Mouse (Mus musculus) ES-Bruce4 (cell line): ENCODE results near the gene Fam110a. TPM values are rescaled to one million over a fixed set of nuclear protein-coding genes. Genes with fewer than 3 reads are reported as not detected.

Experiments used
- H3K27ac ChIP-seq: 2 replicates; pipeline ENCODE4 v1.5.1; 2012; ENCODE audit warnings: low read length, inconsistent platforms; ENCODE audit not compliant: insufficient read depth
- H3K27me3 ChIP-seq: 2 replicates; pipeline ENCODE4 v1.6.1; 2012; ENCODE audit warnings: mild to moderate bottlenecking, low read length, inconsistent platforms; ENCODE audit not compliant: control insufficient read depth, poor library complexity, insufficient read depth, severe bottlenecking
- H3K36me3 ChIP-seq: 2 replicates; pipeline ENCODE4 v1.6.1; 2012; ENCODE audit warnings: inconsistent platforms, mild to moderate bottlenecking, low read length, moderate library complexity; ENCODE audit not compliant: control insufficient read depth, poor library complexity, insufficient read depth, severe bottlenecking
- H3K4me1 ChIP-seq: one replicate; pipeline ENCODE4 v1.8.1; 2011; ENCODE audit warnings: low read length; ENCODE audit not compliant: control insufficient read depth, insufficient read depth
- H3K4me3 ChIP-seq: 2 replicates; pipeline ENCODE4 v1.5.1; 2011; ENCODE audit warnings: low read depth, mild to moderate bottlenecking, low read length
- H3K9ac ChIP-seq: 2 replicates; pipeline ENCODE4 v1.6.1; 2012; ENCODE audit warnings: low read depth, mild to moderate bottlenecking, inconsistent platforms; ENCODE audit not compliant: poor library complexity, severe bottlenecking
- H3K9me3 ChIP-seq: replicated peaks from 2 replicates; pipeline ENCODE4 v1.6.1; 2012; ENCODE audit warnings: mild to moderate bottlenecking, low read length, inconsistent platforms; ENCODE audit not compliant: control insufficient read depth, poor library complexity, insufficient read depth, severe bottlenecking
- CTCF ChIP-seq: IDR thresholded peaks from one replicate; pipeline ENCODE4 v1.8.1; 2011; ENCODE audit warnings: low read depth, low read length
- EP300 ChIP-seq: IDR thresholded peaks from 2 replicates; pipeline ENCODE4 v1.6.1; 2011; ENCODE audit warnings: low read depth, low read length; ENCODE audit not compliant: insufficient read depth
- POLR2A ChIP-seq: IDR thresholded peaks from one replicate; pipeline ENCODE4 v1.8.1; 2011; ENCODE audit warnings: low read length; ENCODE audit not compliant: insufficient read depth
- polyA plus RNA-seq: library from polyadenylated mRNA; stranded (reverse); fragments of >200 nt; gene quantifications from 2 replicates; pipeline ENCODE4 v1.2.4, GENCODE M21; 2011; ENCODE audit warnings: low read depth; ENCODE audit not compliant: missing spikeins, insufficient read depth, insufficient read length

Fam110a gene
- polyA plus RNA-seq, 1 experiment, result 13.6 TPM

DNA sequence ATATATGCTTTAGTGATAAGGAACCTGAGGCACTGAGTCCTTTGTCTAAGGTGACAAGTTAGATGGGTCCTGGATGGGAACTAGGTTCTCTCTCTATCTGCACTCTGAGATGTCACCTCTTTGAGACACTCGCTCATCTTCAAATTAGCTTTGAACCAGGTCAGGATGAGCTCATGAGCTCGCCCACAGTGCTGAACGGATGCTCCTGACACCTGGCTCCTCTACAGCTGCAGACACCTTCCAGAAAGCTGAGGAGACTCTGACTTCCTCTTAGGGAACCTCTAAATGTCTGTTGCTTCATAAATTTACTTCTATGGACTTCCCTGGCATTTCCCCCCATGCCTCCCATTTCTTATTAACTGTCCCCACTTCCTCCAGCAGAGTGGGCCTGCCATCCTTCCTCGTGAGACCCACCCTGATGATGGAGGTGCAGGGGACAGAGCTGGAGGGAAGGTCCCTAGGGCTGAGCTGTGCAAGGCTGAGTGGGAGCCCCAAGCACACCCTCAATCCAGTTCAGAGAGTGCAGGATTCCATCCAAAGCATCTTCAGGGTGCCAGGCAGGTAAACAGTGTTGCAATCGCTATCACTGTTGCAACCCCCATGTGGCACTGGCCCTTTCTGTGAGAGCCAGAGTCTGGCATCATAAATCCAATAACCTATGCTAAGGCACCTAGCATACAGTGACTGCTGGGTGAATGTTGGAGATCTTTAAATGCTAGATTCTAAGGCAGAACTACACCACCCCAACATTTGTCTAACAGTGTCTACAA, 40.2 kb downstream of the Fam110a start:
- Histone ChIP-seq H3K9me3 (no peaks in the 10 kb centered on the region), H3K27me3 (no peaks in the 10 kb centered on the region), H3K36me3 (no peaks in the 10 kb centered on the region), H3K4me3 (no peak overlapping the region), H3K9ac (no peak overlapping the region), H3K4me1 (no peaks in the 10 kb centered on the region), H3K27ac (no peak overlapping the region)
- TF ChIP-seq CTCF (no peak), POLR2A (no peak), EP300 (no peak)

DNA sequence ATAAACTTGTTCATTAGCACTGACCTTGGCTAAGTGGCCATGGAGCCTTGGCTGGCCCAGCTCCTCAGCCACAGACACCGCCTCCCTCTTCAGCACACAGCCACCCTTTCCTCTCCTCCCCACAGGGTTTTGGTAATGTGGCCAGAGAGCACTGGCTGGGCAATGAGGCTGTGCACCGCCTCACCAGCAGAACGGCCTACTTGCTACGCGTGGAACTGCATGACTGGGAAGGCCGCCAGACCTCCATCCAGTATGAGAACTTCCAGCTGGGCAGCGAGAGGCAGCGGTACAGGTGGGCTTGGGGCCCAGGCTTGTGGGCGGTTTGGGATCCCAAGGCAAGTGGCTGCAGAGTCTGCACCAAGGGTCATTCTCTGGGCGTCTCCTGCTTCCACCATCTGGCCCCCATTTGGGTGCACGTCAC, 41.2 kb downstream of the Fam110a start:
- Histone ChIP-seq H3K4me1 (no peaks in the 10 kb centered on the region), H3K9ac (no peak overlapping the region), H3K9me3 (no peaks in the 10 kb centered on the region), H3K4me3 (peak overlapping the region; percentile 13), H3K36me3 (no peaks in the 10 kb centered on the region), H3K27me3 (no peaks in the 10 kb centered on the region), H3K27ac (no peak overlapping the region)
- TF ChIP-seq CTCF, result no peak
- no peak for TF ChIP-seq EP300
- TF ChIP-seq POLR2A, result no peak

DNA sequence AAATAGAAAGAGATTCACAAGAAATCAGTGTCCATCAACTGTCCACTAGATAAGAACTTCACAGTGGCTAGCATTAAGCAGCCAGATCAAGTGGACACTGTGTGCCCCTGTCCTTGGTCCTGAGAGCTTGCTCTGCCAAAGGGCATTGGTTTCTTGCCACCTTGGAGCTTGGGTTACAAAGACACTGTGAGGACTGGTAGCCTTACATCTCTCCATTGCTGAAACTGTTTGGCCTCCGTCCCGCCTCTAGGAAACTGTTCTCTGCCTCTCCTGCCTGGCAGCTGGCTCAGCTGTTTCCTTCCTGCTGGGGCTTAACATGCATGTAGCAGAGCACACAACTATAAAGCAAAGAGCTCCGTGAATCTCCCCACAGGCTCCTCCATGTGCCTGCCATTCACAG, 42.1 kb downstream of the Fam110a start:
- no peak overlapping the region for H3K4me3 ChIP-seq
- H3K9ac ChIP-seq, result no peak overlapping the region
- no peaks in the 10 kb centered on the region for H3K9me3 ChIP-seq
- no peaks in the 10 kb centered on the region for H3K27me3 ChIP-seq
- H3K36me3 ChIP-seq, result no peaks in the 10 kb centered on the region
- TF ChIP-seq EP300 (no peak), POLR2A (no peak), CTCF (no peak)
- H3K27ac ChIP-seq, result no peak overlapping the region
- no peaks in the 10 kb centered on the region for H3K4me1 ChIP-seq

DNA sequence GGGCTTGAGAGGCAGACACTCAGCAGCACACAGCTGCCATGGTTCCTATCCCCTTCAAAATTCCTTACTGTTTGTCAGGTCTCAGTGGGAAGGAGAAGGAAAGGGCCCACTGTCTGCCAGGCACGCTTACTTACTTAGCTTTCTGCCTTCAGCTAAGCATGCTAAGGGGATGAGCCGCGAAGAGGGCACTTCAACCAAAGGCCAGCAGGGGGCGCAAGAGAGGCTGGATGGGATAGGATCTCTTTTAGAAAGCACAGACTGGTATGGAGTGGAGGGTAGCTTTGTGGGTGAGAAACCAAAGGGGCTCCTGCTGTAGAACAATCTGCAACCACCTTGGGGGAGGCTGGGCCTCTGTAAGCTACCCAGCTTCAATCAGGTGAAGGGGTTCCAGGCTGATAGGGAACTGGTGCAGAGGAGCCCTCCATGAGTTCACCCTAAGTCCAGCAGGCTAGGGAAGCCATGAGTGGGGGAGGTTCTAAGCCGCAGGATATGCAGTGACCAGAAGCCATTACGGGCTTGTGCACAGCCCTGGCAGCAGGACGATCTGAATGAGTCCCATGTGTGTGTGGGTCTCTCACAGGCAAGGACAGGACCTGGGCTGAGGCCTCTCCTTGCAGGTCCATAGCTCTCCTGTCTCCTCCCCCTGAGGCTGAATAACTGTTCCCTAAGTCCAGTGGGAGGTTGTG, 49.5 kb downstream of the Fam110a start:
- H3K9ac ChIP-seq, result no peak overlapping the region
- H3K9me3 ChIP-seq, result no peaks in the 10 kb centered on the region
- H3K4me3 ChIP-seq, result no peak overlapping the region
- no peaks in the 10 kb centered on the region for H3K27me3 ChIP-seq
- no peaks in the 10 kb centered on the region for H3K36me3 ChIP-seq
- no peak overlapping the region for H3K27ac ChIP-seq
- no peaks in the 10 kb centered on the region for H3K4me1 ChIP-seq
- TF ChIP-seq POLR2A, result no peak
- peak; percentile 98 for TF ChIP-seq CTCF

DNA sequence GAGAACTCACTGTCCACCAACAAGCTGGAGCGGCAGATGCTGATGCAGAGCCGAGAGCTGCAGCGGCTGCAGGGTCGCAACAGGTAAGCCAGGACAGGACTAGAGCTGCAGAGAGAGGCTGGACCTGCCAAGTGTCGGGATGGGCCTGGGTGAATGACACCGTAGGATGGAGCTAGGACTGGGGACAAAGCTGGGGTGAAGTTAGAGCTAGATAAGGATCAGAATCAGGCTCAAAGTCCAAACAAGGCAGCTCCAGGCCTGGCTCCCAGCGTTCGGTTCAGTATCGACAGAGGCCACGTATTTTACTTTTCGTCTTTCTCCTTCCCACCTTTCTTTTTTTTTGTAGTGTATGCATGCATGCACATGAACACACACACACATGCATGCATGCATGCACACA, 52.9 kb downstream of the Fam110a start:
- H3K36me3 ChIP-seq, result no peaks in the 10 kb centered on the region
- no peak for TF ChIP-seq POLR2A
- TF ChIP-seq EP300, result no peak
- no peak for TF ChIP-seq CTCF
- no peaks in the 10 kb centered on the region for H3K27me3 ChIP-seq
- no peaks in the 10 kb centered on the region for H3K4me1 ChIP-seq
- H3K4me3 ChIP-seq, result no peak overlapping the region
- no peak overlapping the region for H3K27ac ChIP-seq
- H3K9ac ChIP-seq, result no peak overlapping the region
- no peaks in the 10 kb centered on the region for H3K9me3 ChIP-seq

DNA sequence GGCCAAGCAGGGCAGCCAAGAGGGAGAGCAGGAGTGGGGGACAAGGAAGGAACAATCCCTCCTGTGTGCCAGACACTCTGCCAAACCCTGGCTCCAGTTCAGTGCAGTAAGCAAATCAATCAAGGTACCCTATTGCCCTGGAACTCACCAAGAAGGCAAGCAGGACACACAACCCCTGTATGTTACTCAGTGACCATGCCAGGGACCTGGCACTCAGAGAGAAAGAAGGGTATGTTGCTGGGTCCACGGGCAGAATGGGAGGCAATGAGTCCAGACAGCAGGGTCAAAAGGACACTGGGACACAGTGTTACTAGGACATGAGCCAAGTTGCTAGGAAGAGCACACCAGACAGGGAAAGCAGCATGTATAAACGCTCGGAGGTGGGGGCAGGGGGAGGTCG, 54.3 kb downstream of the Fam110a start:
- no peaks in the 10 kb centered on the region for H3K36me3 ChIP-seq
- no peak overlapping the region for H3K27ac ChIP-seq
- no peaks in the 10 kb centered on the region for H3K4me1 ChIP-seq
- H3K9ac ChIP-seq, result no peak overlapping the region
- H3K9me3 ChIP-seq, result no peaks in the 10 kb centered on the region
- H3K4me3 ChIP-seq, result no peak overlapping the region
- no peaks in the 10 kb centered on the region for H3K27me3 ChIP-seq
- no peak for TF ChIP-seq POLR2A
- no peak for TF ChIP-seq EP300
- no peak for TF ChIP-seq CTCF
